Mouse (Mus musculus) mouse trophoblast stem cell (cell line): ENCODE results near the gene Rnf43.

Source experiments
- in situ Hi-C, 2 experiments: fragments of 300-500 bp; cut with MseI, MboI; formaldehyde crosslinking; loops; 2 replicates in 1 of 2; 3 replicates in 1 of 2; pipeline ENCODE4 v1.15.1; 2025

Rnf43 gene

GRCm38 (mm10) chr11:87677756-87678155, 15.2 kb downstream of the Rnf43 start:
- in situ Hi-C loops: no loop called here

GRCm38 (mm10) chr11:87678545-87678944, 16.0 kb downstream of the Rnf43 start:
- in situ Hi-C loops: no loop called here

- in situ Hi-C loops: no loop called here
Observed at GRCm38 (mm10) chr11:87678976-87679375, 16.5 kb downstream of the Rnf43 start.

- in situ Hi-C loops: no loop called here
Observed at GRCm38 (mm10) chr11:87680786-87681185, 18.3 kb downstream of the Rnf43 start.

GRCm38 (mm10) chr11:87682096-87682495, 19.6 kb downstream of the Rnf43 start:
- in situ Hi-C loops: no loop called here

- in situ Hi-C loops: no loop called here
Observed at GRCm38 (mm10) chr11:87682838-87683571, 20.5 kb downstream of the Rnf43 start.

GRCm38 (mm10) chr11:87686407-87686806, 23.9 kb downstream of the Rnf43 start:
- in situ Hi-C loops: no loop called here

GRCm38 (mm10) chr11:87687246-87688225, 25.0 kb downstream of the Rnf43 start:
- in situ Hi-C loops: no loop called here

GRCm38 (mm10) chr11:87688478-87689203, 26.1 kb downstream of the Rnf43 start:
- in situ Hi-C loops: no loop called here

- in situ Hi-C loops: no loop called here
Observed at GRCm38 (mm10) chr11:87689402-87689808, 26.9 kb downstream of the Rnf43 start.

GRCm38 (mm10) chr11:87690054-87690740, 27.7 kb downstream of the Rnf43 start:
- in situ Hi-C loops: no loop called here

- in situ Hi-C loops: no loop called here
Observed at GRCm38 (mm10) chr11:87697131-87697682, 34.7 kb downstream of the Rnf43 start.

- in situ Hi-C loops: no loop called here
Observed at GRCm38 (mm10) chr11:87698126-87698525, 35.6 kb downstream of the Rnf43 start.

GRCm38 (mm10) chr11:87701108-87701507, 38.6 kb downstream of the Rnf43 start:
- in situ Hi-C loops: no loop called here

- in situ Hi-C loops: no loop called here
Observed at GRCm38 (mm10) chr11:87701877-87702620, 39.5 kb downstream of the Rnf43 start.

GRCm38 (mm10) chr11:87703654-87704053, 41.1 kb downstream of the Rnf43 start:
- in situ Hi-C loops: no loop called here

GRCm38 (mm10) chr11:87704289-87704688, 41.8 kb downstream of the Rnf43 start:
- in situ Hi-C loops: no loop called here

- in situ Hi-C loops: no loop called here
Observed at GRCm38 (mm10) chr11:87707570-87707969, 45.0 kb downstream of the Rnf43 start.

GRCm38 (mm10) chr11:87708979-87709378, 46.5 kb downstream of the Rnf43 start:
- in situ Hi-C loops: no loop called here
